Mouse (Mus musculus) ES-E14 (cell line): ENCODE data around the gene Apobec1.
"Not testable (repeated sequence)": the region's sequence is repeated elsewhere in the genome, so short reads cannot be mapped to it uniquely, and the experiment has no call there.

Experiments
- CHD2 ChIP-seq: IDR thresholded peaks from 2 replicates; pipeline ENCODE4 v1.6.1; 2014; ENCODE audit warnings: mild to moderate bottlenecking, low read depth, low read length, inconsistent platforms
- HCFC1 ChIP-seq: IDR thresholded peaks from 2 replicates; pipeline ENCODE4 v1.6.1; 2012; ENCODE audit warnings: low read length, inconsistent platforms, borderline replicate concordance; ENCODE audit not compliant: insufficient read depth
- MAFK ChIP-seq: IDR thresholded peaks from 2 replicates; pipeline ENCODE4 v1.6.1; 2014; ENCODE audit warnings: mild to moderate bottlenecking, low read depth, low read length, inconsistent platforms; ENCODE audit not compliant: insufficient read depth
- ZC3H11A ChIP-seq: IDR thresholded peaks from 2 replicates; pipeline ENCODE4 v1.6.1; 2012; ENCODE audit warnings: low read depth, mild to moderate bottlenecking, inconsistent platforms, low read length, borderline replicate concordance
- ZNF384 ChIP-seq: IDR thresholded peaks from 2 replicates; pipeline ENCODE4 v1.6.1; 2012; ENCODE audit warnings: low read depth, low read length, inconsistent platforms

DNA sequence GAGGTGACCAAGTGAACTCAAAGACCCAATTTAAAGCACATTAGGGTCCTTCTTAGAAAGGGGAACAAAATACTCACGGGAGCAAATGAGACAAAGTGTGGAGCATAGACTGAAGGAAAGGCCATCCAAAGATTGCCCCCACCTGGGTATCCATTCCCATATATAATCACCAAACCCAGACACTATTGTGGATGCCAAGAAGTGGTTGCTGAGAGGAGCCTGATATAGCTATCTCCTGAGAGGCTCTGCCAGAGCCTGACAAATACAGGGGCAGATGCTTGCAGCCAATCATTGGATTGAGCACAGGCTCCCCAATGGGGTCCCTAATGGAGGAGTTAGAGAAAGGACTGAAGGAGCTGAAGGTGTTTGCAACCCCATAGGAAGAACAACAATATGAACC is 27.2 kb downstream of the Apobec1 start:
- TF ChIP-seq HCFC1, CHD2, MAFK, ZNF384, ZC3H11A: not testable (repeated sequence)
